Mouse (Mus musculus) activated CD4-positive, CD25-positive, alpha-beta regulatory T cell, adult 4 months (primary cell): ENCODE results near the gene Cdkl4. TPM values are rescaled to one million over a fixed set of nuclear protein-coding genes. Genes with fewer than 3 reads are reported as not detected.

Experiments
- ATAC-seq: one replicate; pipeline ENCODE4 v1.8.0; 2017
- polyA plus RNA-seq, 2 experiments: library from polyadenylated mRNA; unstranded; fragments of 100-300 nt; shearing (Covaris generic); gene quantifications; one replicate each; pipeline ENCODE4 v1.2.1; 2017

Gene Cdkl4
- polyA plus RNA-seq, 2 experiments from 2014 or later: 0.57 to 1.1 TPM

- ATAC-seq: no peak
Observed at GRCm38 (mm10) chr17:80513766-80514165, 63.8 kb downstream of the Cdkl4 start.

DNA sequence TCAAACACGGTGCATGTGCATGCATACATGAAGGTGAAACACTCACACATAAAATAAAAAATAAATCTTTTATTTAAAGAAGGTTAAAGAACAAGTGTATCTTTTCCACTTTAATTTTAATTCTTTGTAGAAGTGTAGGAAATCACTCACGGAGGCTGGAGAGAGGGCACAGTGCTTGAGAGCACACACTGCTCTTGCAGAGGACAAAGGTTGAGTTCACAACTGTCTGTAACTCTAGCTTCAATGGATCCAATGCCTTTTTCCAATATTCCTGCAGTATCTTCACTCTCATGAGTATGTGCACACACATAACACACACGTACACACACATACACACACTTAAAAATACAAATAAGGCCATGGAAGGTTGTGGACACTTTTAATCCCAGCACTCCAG is 67.2 kb downstream of the Cdkl4 start:
- ATAC-seq: no peak

DNA sequence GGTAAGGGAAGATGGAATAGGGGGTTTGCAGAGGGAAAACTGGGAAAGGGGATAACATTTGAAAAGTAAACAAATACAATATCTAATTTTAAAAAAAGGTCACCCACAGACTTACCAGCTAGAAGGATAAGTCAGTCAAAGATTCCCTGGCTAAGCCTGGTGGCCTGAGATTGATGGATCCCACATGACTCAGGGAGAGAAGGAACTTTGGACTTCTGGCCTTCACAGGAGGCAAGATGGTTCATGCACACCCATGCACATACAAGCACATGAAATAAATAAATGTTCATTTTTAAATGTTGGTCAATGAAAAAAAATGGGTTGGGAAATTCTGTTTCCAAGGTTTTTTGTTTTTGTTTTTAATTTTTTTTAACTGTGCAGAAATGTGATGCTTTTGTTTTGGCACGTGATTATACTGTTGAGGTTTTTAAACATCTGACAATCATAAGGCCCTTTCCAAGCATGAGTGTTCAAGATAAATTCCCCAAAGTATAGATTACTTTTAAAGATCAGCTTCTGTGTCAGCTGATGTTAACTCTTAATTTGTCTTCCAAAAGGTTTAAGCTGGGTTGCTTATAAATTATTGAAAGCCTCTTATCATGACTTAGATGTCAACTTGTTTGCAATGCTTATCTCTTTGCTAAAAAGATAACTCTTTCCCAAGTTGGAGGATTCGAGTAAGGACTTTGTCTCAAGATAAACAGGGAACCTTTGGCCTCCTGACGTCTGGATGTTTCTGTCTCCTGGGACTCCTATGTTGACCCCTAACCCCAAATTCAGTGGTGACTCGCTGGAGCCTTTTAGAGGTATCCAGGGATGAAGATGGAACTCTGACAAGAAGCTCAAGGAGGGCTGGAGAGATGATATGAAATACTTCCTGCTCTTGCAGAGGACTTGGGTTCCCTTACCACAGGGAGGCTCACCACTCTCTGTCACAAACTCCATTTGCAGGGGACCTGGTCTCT is 67.8 kb downstream of the Cdkl4 start:
- ATAC-seq: no peak

DNA sequence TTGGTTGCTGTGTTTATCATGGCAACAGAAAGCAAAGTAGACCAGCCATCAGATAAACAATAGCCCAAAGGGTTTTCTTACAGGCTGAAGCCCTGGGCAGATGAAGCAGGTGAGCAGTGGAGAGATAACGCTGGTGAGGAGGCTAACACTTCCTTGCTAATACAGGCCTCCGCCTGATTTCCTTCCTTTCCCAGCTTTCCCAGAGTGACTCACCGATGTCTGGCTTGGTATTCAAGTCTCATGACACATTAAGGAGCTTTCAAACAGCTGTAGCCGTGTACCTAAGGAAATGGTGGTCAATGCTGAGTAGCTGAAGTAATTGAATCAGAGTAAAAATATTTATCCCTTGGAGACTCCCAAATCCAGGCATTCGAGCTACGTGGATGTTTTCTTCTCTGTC is 71.8 kb downstream of the Cdkl4 start:
- no peak for ATAC-seq

- ATAC-seq: no peak
Observed at GRCm38 (mm10) chr17:80505342-80505741, 72.3 kb downstream of the Cdkl4 start.

GRCm38 (mm10) chr17:80501805-80502172 is 75.8 kb downstream of the Cdkl4 start:
- peak; percentile 85 for ATAC-seq

GRCm38 (mm10) chr17:80501037-80501804 is 76.4 kb downstream of the Cdkl4 start:
- ATAC-seq: peak; percentile 25

DNA sequence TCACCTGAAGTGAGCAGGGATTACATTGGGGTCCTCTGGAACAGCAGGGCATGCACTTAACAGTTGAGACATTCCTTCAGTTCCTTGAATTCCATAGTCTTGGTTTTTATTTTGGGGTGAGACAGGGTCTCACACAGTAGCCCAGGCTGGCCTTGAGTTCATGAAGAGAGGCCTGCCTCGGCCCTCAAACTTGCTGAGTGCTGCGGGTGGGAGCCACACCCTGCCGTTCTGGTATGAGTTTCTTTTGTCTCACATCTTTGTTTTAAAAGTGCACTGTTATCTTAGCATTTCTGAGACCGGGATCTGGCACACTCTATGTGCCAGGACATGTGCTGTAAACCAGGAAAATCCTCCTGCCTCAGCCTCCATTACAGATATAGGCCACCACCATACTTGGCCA is 77.6 kb downstream of the Cdkl4 start:
- no peak for ATAC-seq

GRCm38 (mm10) chr17:80498600-80499268 is 78.9 kb downstream of the Cdkl4 start:
- ATAC-seq: no peak

- no peak for ATAC-seq
Observed at GRCm38 (mm10) chr17:80497183-80497601, 80.4 kb downstream of the Cdkl4 start.

- no peak for ATAC-seq
Observed at GRCm38 (mm10) chr17:80496607-80497170, 80.9 kb downstream of the Cdkl4 start.

DNA sequence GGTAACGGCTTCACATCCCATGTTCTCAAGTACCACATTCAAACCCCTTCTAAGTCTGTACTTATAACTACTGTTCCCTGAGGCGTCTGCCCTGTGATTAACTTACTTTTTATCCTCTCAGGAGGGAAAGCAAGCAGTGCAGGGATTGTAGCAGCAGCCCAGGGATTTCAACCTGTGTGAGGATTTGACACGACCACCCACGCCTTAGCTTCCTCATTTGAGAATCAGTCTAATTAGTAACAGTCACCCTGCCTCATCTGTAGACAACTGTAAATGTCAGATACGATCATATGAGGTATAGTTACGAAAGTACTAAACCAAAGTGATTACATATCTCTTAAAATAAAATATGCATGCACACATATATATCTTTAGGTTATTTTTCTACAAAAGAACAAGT is 81.4 kb downstream of the Cdkl4 start:
- no peak for ATAC-seq

- ATAC-seq: no peak
Observed at GRCm38 (mm10) chr17:80493891-80494290, 83.7 kb downstream of the Cdkl4 start.

DNA sequence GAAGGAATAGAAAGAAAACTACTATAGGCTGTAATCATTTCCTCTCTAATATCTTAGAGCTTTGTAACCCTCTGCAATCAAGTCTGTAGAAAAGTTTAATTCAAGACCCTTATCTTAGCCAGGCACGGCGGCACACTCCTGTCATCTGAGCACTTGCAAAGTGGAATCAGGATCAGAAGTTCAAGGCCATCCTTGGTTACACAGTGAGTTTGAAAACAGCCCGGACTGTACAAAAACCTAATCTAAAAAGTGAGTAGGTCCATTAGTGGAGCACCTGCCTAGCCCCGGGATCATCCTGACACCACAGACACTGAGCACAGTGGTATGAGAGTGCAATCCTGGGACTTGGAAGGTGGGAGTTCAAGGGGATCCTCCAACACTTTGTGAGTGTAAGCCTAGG is 84.8 kb downstream of the Cdkl4 start:
- ATAC-seq: no peak

GRCm38 (mm10) chr17:80492274-80492673 is 85.3 kb downstream of the Cdkl4 start:
- ATAC-seq: no peak

- ATAC-seq: no peak
Observed at GRCm38 (mm10) chr17:80490166-80490565, 87.4 kb downstream of the Cdkl4 start.

DNA sequence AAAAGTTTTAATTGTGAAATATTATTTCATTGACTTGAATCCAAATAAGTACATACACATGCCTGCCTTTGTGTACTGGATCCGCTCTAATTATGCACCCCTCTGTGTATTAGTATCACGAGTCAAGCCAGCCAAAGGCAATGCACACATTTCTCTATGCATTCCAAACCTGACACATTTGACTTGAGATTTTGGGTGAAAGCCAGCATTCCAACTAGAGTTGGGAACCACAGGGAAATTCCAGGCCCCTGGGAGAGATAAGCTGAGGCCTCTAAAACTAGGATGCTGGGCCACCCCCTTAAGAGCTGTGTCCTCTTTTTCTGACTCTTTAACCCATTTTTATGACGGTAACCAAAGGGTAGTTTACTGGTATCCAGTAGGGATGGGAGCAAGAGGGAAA is 88.7 kb downstream of the Cdkl4 start:
- no peak for ATAC-seq

DNA sequence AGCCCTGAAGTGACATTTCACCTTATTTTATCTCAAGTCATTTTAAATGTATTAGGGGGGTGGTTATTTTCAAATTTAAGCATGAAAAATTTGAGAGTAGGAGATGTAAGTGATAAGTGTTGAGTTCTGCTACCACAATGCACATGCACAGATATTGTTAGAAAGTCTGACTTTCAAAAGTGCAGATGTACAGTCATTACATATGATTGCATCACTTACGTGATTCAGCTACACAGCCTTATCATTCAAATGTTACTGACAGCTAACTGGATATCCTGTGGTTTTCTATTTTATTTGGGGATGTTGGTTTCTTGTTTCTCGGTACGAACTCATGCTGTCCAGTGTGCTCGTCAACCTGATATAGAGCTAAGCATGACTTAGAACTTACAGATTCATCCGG is 92.5 kb downstream of the Cdkl4 start:
- ATAC-seq: no peak

DNA sequence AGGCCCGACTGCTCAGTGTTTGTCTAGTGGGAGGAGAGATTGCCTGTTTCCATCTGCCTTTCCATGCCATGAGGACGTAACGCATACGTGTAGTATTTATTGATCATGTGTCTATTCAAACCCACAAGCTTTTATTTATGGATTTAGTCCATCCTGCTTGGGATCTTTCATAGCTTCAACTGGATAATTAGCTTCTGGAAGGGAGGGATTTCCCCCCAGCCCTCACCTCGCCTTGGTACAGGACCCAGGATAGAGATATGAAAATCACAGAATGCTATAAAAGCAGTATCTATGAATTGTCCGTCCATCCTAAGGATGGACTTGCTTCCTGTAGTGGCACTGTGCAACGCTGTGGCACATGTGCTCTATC is 96.8 kb downstream of the Cdkl4 start:
- ATAC-seq: no peak

- ATAC-seq: peak; percentile 55
Observed at GRCm38 (mm10) chr17:80480031-80480854, 97.4 kb downstream of the Cdkl4 start, which contains the start of gene Sos1. Gene Sos1, minus strand, starts transcription at chr17:80480453.

DNA sequence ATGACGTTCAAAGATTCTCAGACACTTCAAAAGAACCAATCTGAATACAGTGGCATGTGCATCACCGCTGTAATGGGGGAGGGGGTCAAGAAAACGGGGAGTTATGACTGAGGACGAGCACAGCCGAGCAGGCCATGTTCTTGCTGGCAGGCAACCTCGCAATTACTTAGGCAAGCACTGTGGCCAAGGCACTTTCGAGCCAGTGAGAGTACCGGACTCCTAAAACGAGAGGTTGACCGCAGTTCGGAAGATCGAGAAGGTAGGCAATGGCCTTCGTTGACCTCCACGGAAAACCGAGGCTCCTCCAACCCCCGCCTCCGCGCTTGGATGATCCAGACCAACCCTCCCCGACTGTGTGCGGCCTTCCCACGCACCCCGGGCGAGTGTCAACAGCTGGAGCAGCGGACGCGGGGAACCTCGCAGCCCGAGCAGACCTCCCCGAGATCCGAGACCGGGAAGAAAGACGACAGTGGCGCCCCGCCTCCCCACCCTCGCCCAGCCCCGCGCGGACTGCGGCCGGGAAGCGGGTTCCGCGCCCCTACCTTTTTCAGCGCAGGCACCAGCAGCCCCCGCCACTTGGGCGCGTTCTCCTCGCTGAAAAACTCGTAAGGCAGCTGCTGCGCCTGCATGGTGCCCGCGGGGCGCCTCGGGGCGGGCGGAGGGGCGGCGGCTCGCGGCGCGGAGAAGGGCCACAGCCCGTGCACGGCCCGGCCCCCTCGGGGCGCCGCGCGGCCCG is 98.2 kb downstream of the Cdkl4 start:
- peak; percentile 16 for ATAC-seq
